Mouse (Mus musculus) embryo, embryonic 11 days (tissue): ENCODE results near the gene Mast3.
"Not testable (repeated sequence)": the region's sequence is repeated elsewhere in the genome, so short reads cannot be mapped to it uniquely, and the experiment has no call there.

Experiments
- DNase-seq: peaks from one replicate; pipeline ENCODE4 v3.0.0-alpha.2; 2015

The Mast3 gene

GRCm38 (mm10) chr8:70833520-70833919 is 28.7 kb upstream of the Mast3 start:
- no peak for DNase-seq

GRCm38 (mm10) chr8:70833018-70833482 is 28.2 kb upstream of the Mast3 start:
- no peak for DNase-seq

DNA sequence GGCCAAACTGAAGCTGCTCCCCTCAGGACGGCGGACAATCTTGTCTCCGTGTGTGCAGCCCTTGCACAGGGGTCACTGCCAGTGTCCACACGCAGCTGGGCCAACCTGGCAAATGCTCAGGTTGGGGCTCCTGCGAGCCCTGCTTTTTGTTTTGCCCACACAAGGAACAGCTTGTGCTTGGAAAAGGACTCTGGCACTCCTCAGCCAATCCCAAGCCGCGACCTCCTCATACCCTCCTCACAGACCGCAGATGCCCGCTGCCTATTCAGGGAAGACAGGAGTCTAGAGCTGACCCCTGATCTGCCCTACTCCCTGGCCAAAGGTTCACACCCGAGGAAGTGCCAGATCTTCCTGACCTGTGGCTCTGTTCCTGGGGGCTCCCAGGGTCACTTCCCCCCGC is 27.5 kb upstream of the Mast3 start:
- no peak for DNase-seq

- DNase-seq: no peak
Observed at GRCm38 (mm10) chr8:70831517-70831916, 26.7 kb upstream of the Mast3 start.

DNA sequence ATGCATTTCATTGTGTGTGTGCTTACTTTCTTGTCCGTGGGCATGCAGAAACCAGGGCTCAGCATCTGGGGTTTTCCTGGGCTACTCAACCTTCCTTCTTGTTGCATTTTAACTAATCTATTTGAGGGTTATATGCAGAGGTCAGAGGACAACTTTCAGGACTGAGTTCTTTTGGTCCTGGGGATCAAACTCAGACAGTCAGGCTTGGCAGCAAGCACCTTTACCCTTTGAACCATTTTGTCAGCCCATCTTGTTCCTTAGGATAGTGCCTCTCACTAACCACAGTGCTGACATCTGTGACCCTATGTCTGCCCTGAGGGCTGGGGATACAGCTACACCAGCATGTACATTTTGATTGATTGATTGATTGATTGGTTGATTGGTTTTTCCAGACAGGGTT is 22.9 kb upstream of the Mast3 start:
- no peak for DNase-seq

GRCm38 (mm10) chr8:70827010-70827409 is 22.2 kb upstream of the Mast3 start:
- DNase-seq: no peak

DNA sequence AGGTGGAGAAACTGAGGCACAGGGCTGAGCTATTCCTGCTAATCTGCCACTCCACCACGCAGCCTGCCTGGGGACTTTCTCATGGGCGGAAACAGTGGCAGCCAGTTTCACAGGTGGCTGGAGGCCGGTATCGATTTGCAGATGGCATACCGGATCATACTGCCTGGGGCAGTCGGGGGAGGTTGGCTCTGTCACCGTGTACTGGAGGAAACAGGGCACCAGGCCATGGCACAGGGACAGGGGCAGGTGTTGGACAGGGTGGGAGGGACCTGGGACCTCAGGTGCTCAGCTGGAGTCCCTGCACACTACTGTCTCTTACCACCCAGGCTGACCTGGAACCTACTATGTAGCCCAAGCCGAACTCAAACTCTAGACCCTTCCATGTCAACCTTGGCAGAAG is 21.0 kb upstream of the Mast3 start:
- no peak for DNase-seq

DNA sequence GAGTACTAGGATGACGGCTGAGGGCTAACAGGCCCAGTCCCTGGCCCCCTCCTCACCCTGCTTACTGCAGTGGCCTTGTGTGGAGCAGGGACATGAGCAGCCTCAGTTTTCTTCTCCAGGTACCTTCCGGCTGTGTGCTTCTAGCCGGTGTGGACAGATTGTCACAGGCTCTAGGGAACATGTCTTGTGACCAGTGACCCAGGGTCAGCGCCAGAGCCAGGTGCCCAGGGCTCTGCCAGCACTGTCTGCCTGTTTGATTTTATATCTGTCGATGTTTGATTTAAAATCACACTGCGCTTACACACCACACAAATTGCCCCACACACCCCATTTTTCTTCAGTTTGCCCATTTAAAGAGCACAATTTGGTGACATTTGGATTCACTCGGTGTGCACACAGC is 18.9 kb upstream of the Mast3 start:
- no peak for DNase-seq

- not testable (repeated sequence) for DNase-seq
Observed at GRCm38 (mm10) chr8:70822594-70822993, 17.7 kb upstream of the Mast3 start.

DNA sequence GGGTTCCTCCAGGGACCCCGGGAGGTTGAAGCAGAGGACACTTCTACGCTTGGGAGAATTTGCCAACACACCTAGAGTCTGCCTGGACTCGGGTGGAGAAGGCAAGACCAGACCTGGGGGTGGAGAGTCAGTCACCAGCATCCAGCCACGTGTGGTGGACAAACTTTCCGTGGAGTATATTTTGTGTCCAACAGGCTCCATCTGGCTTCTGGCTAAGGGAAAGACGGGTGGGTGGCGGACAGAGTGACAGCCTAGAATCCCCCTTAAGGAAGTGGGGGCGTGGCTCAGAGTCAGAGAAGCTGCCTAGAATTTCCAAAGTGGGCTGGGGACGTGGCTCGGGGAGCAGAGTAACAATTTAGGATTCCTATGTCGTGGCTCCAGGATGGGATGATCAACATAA is 17.1 kb upstream of the Mast3 start:
- DNase-seq: no peak

GRCm38 (mm10) chr8:70821399-70821962 is 16.6 kb upstream of the Mast3 start:
- peak; percentile 86 for DNase-seq

DNA sequence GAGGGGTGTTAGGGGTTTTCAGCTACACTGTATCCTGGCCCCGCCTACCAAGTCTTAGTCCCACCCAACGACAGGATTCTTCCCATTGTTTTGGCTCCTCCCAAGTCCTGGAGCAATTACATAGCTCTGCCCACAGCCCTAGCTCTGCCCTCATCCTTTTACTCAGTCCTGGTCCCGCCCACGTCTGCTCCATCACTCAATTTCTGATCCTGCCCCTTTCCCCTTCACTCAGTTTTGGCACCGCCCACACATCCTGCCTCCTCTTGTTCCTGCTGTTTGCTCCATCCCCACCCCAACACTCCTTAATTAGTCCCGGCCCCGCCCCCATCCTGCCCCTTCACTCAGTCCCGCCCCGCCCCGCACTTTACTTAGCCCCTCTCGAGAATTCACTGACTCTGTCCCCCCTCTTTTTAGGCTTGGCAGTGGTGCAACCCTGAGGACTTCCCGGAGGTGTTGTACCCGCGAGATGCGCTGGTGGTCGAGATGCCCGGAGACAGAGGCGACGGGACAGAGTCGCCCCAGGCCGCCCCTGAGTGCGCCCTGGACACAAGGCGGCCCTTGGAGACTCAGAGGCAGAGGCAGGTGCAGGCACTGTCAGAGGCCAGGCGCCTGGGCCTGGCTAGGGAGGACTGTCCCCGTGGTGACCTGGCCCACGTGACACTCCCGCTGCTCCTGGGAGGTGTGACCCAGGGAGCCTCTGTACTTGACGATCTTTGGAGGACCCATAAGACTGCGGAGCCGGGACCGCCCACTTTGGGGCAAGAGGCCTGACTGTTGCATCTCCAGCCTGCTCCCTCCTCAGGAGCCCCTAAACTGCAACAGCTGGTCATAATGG is 15.5 kb upstream of the Mast3 start:
- DNase-seq: peak; percentile 85

DNA sequence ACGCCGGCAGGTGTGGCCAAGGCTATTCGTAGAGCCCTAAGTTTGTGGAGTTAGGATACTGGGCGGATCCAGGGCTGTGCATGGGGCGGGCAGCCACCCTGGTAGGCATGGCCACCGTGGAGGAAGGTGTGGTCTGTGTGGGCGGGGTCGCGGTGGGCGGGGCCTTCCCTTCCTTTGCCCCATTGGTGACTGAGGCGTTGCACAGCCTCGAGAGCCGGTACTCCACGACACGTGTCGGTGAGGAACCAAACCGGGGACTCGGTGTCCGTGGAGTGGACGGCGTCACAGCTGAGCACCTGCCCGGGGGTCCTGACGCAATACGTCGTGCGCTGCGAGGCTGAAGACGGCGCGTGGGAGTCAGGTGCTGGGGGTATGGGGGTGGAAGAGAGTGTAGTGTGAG is 11.8 kb upstream of the Mast3 start:
- DNase-seq: peak; percentile 36

DNA sequence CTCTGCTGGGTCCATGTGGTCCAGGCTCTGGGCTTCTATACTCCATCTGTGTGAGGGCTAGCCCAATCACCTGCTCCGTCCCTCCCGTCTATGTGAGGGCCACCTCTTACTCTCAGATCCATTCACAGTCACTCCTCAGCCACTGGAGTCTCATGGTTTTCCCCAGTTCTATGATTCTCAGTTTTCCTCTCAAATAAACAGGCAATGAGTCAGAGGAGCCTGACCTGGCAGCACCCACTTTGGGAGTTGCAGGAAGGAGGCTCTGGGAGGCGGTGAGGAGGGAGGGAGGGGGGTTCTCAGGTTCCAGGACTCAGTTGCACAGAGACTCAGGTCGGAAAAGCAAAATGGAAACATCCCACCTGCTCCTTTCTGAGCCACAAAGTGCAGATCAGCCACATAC is 8.0 kb upstream of the Mast3 start:
- no peak for DNase-seq

DNA sequence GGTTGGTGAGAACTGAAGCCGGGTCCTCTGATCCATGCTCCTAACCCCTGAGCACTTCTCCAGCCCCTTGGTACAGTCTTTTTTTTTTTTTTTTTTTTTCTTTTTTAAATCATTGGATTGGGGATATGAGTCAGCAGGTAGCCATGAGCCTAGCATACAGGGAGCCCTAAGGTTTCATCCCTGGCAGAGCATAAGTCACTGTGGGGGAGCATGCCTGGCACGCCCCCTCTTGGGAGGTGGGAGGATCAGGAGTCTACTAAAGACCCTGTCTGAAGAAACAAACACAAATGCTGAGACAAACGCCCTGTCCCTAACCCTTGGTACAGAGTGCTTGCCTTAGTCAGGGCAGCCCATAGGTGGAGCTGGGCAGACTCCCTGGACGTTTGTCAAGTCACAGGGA is 7.2 kb upstream of the Mast3 start:
- no peak for DNase-seq

DNA sequence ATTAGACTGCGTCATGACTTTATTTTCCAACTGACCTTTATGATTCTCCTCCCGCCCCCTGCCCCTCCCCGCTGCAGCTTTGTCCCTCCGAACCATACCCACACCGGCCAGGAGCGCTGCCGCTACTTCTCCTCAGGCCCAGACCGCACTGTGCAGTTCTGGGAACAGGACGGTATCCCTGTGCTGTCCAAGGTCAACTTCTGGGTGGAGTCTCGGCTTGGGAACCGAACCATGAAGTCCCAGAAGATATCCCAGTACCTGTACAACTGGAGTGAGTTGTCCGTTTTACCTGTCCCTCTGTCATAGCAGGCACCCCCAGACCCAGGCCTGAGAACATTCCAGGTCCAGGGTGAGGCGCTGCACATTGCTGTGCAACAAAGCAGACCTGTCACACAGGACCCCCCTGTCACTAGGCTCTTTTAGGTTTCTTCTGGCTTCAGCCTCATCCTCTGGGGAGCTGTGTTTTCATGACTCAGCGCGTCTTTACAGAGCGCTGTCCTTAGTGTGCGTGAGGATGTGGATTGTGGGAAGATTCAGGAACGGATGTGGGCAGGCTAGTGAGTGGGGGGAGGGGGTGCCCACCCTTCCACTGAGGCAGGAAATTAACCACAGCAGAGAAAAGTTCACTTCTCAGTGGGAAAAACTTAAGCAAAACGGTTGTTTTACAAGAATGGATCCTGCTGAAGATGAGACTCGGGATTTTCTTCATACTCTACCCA is 6.3 kb upstream of the Mast3 start:
- no peak for DNase-seq

- no peak for DNase-seq
Observed at GRCm38 (mm10) chr8:70808955-70809701, 4.3 kb upstream of the Mast3 start.

DNA sequence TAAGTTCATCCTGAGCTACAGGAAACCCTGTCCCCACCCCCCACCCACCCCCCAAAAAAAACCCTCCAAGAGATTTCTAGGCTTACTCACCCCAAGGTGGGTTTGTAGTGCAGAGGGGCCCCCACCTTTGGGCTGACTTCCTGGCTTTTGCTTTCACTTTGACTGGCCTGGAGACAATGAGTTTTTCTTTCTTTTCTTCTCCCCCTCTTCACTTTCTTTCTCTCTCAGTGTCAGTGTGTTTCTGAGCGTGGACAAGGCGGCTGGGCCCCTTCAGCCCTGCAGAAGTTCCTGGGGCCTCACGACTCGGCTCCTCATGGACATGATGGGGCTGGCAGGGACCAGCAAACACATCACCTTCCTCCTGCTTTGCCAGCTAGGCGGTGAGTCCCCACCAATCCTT is 3.4 kb upstream of the Mast3 start, which contains the start of gene Il12rb1:
Gene Il12rb1 (plus strand): TSS at position 211 of the 400 bp plus-strand sequence.
- no peak for DNase-seq

DNA sequence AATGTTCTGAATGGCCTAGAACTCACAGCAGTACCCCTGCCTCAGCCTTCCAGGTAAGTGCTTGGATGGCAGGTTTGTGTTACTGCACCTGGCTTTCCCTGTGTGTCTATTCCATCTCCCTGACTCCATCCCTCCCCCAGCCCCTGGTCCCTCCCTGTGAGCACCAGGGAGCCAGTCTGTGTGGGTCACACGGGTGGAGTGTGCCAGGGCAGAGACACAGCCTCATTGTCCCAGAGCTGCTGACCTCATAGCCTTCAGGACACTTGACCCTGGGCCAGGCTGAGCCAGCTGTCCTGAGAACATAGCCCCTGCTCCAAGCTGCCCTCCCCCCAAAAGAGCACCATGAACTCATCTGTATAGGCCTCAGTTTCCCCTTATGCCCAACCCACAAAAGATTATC is 2.5 kb upstream of the Mast3 start:
- no peak for DNase-seq

- no peak for DNase-seq
Observed at GRCm38 (mm10) chr8:70806541-70806940, 1.7 kb upstream of the Mast3 start.

- peak; percentile 46 for DNase-seq
Observed at GRCm38 (mm10) chr8:70803761-70804480, 933 bp downstream of the Mast3 start.

- no peak for DNase-seq
Observed at GRCm38 (mm10) chr8:70802786-70803510, 1.9 kb downstream of the Mast3 start.
